Mouse (Mus musculus) layer of hippocampus, postnatal 36 days (tissue): ENCODE results near the gene Nup93. TPM values are rescaled to one million over a fixed set of nuclear protein-coding genes. Genes with fewer than 3 reads are reported as not detected.

ENCODE experiments used
- DNase-seq, 2 experiments: peaks; one replicate each; pipeline ENCODE4 v3.0.0; 2022
- total RNA-seq, 2 experiments: library from RNA; stranded (reverse); gene quantifications; 2 replicates each; pipeline ENCODE4 v1.2.3; 2021

The Nup93 gene
- total RNA-seq, 2 experiments from 2014 or later: 56.7 to 74.8 TPM

DNA sequence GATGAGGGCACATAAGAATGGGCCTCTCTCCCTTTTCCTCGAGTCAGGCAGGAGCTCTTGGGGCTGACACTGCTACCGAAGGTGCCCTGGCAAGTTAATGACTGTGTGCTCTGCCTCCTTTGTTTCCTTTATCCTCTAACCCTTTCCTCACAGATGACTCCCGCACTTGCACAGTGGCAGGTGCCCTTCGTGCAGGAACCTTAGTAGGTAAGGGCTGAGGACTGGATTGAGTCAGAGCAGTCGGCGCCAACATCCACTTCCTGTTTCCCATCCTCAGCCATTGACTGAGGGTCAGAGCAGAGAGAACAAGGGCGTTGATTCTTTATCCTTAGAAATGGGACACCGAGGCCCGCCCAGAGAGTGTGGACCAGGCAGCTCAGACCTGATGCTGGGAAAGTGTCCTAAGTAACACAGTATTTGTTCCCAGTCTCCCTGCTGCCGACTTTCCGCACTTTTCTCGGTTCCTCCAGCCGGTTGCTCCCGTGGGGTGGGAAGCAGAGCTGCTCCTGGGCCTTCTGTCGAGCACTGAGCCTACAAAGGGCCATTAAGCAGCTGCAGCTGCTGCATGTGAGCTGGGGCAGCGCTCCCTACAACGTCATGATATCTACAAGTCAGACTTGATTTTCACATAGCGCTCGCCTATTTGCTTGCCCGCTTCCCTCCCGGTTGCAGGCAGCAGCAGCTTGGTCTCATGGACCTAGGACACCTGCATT lies 26.9 kb upstream of the Nup93 start:
- no peak for DNase-seq

DNA sequence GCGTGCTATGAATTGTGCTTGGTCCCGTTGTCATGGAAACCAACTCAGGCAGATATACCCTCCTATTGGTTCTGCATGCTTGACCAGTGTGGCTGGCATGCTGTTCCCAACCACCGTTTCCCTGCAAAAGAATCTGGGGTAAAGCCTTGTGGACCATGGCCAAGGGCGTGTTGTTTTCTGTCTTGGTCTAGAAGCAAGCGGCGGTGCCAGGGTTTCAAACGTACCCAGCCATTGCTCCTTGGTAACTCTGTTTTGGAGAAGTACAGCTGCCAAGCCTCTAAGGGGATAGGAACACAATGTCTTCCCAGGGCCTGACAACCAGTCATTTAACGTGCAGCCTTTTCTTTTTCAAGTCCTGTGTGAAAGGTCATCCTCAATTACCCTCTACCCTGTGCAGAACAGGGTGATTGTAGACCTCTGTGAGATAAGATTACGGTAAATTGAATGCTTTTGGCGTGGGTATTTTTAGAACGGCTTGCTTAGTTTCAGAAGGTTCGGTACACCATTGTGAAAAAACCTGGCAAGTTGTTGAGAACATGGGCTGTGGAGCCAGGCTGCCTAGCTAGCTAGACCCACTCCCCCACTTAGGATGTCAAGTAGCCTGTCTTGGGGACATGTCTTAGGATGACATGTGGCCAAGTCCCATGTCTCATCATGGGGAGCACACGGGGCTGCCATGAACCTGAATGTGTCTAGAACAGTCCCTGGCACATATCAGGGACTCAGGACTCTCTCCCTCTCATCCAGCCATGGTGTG lies 24.9 kb upstream of the Nup93 start:
- peak; percentile 71 to 75 for DNase-seq

DNA sequence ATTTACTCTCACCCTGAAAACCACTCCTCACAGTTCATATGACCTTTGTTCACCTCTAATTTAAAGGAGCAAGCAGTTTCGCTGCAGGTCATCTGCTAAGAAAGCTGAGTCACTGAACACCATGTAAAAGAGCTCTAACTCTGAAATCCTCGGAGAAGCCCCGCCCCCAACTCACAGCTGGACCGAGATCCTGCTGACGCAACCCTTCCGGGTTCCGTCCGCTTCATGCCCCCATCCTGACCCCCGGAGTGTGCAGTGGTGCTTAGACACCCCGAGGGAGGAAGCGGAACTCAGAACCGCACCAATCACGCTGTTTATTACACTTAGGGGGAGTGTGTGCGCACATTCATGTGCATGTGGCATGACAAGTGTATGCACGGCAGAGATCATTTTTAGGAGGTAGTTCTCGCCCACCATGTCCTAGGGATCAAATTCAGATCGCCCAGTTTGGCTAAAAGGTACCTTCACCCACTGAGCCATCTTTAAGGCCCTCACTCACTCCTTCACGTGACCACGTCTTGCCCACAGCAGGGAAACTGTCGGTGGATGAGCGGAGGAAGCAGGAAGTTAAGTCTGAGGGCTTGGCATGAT lies 23.2 kb upstream of the Nup93 start:
- no peak for DNase-seq

- no peak for DNase-seq
Observed at GRCm38 (mm10) chr8:94192926-94193325, 21.4 kb upstream of the Nup93 start.

DNA sequence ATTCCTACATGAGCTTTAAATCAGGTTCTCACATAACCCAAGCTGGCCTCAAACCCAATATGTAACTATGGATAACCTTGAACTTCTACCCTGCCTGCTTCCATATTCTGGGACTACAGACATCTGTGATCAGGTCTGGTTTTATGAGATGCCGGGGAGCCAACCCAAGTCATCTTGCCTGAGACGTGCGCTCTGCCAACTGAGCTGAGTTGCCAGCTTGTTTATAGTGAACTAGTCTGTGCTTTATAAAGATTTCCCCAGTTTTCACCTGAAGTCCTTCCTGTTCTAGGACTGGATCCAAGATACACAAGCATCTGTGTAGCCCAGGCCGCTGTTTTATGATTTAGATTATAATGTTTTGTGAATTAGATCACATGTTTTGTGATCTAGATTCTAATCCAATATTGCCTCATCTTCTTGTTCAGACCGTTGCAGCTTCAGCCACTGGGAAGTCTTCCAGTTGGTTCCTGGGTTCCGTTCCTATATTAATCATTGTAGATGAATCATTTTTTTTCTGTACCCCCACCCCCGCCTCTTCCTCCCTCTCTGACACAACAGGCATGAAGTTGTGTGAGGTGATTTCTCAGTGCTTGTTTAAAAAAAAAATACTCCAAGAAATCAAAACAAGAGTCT lies 19.7 kb upstream of the Nup93 start:
- no peak for DNase-seq

DNA sequence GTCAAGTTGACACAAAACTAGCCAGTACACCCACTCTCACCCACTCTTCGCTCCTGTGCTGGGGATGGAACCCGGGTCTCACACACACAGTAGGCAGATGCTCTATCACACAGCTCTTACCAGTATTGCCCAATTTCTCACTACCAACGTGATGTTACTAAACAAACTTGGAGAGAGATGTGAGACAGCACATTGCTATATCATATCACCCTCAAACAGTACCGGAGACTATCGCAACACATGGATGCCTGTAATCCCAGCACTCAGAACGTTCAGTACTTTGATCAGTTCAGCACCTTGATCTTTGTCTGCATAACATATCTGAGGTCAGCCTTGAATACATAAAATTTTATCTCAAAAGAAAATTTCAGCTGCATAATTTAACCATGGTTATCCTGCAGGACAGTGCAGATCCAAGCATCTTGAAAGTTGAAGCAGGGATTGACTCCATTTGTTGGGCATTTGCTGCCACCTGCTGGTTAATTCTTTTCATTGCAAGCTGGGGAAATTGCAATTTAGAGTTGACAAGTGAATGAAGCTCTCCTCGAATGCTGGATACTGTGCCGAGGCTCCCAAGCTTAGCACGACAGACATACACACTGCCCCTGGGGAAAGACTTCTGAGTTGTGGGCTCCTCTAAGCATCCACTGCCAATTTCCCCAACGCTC lies 15.0 kb upstream of the Nup93 start:
- DNase-seq: peak; percentile 53 to 75

DNA sequence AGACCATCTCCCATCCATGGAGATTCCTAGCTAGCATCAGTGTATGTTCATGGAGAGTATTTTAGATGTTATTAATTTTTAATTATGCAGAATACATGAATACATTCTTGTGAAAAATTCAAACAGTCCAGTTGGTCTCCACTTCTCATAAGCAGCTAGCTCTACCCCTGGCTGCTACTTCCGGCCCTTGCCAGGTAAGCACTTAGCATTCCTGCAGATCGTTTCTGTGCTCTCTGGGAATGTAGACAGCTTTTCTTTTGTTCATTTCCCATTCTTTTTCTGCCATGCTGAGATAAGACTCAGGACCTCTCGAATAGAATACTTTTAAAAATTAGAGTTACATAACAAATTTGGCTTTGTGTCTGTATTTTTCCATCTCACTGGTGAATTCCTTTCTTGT lies 10.3 kb upstream of the Nup93 start:
- DNase-seq: no peak

DNA sequence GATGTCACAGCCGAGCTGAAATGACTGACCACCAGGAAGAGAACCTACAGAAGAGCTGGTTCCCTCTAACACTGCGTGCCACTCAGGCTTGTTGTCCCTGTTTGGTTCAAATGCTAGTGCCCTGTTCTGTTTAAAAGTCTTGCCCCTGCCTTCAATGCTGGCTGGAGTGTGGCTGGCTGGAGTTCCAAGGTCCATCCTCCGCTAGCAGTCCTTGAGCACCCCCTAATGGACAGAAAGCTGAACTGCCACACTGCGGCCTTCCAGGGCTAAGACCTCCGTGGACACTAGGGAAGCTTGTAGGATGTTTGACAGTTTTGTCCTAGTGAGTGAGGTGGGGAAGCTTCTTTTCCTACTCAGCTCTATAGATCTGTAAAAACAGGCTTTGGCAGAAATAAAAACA lies 8.6 kb upstream of the Nup93 start:
- peak in 1 of 2 experiments; percentile 62 for DNase-seq

DNA sequence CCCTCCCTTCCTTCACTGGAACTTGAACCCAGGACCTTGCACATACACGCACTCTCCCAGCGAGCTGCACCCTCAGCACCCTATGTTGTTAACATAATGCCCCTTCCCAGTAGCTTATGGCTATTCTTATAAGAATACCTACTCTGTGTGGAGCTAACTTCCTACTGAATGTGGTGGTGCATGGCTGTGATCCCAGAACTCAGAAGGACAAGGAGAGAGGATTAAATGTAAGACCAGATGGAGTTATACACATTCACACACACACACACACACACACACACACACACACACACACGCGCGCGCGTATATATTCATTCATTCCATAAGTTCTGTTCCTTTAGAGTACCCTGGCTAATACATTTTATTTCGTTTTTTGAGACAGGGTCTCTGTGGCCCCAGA lies 8.1 kb upstream of the Nup93 start:
- no peak for DNase-seq

DNA sequence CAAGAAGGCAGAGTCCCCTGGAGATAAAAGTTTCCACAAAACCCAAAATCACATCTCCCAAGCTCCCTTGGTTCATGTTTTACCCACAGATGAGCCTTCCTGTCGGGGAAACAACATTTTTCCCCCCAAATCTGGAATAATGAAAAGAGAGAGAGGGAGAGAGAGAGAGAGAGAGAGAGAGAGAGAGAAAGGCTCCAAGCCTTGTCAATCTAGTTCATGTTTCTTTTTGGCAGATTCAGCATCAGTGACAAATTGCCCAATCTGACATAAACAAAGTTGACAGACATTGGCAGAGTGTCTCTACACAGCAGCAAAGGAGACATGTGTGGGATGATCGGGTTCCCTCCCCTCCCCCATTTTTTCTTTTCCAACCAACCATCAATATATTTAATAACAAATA lies 6.9 kb upstream of the Nup93 start:
- no peak for DNase-seq

DNA sequence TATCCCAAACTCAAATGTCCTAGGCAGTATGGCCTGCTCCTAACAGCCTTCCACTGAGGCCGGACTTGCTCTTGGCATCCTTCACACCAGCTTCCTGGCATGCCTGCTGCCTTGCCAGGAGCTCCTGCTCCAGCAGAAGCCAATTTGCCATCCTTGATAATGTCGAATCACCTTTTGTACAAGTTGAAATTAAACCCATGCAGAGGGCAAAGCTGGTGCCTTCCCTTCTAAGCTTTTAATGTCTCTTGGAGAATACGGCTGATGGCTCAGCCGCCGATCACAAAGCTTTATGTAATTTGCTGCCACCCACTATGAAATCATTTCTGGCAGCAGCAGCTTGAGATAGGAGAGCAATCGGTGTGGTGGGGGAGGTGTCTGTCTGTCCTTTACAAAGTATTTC lies 4.7 kb upstream of the Nup93 start:
- DNase-seq: peak; percentile 48 to 57

GRCm38 (mm10) chr8:94210225-94210624 lies 4.1 kb upstream of the Nup93 start:
- no peak for DNase-seq

DNA sequence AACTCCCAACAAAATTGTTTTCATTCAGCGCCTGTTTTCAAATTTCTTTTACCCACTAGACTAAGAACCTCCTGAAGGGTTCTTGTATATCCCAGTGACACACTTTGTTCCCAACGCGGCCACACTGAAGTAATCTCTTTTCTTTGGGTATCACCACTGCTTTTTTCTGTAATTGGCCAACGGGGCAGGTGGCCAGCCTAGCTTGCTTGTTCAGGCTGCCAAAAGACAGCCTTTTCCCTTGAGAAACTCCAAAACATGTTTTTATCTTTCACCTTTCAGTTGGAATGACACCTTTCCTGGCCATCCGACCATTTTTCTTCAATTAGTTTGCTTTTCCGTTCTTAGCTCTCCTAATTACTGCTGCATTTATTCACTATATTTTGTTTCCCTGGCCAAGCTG lies 545 bp upstream of the Nup93 start:
- DNase-seq: no peak

GRCm38 (mm10) chr8:94227381-94227939 lies 13.1 kb downstream of the Nup93 start:
- DNase-seq: peak; percentile 50 to 54

- no peak for DNase-seq
Observed at GRCm38 (mm10) chr8:94240240-94240751, 25.9 kb downstream of the Nup93 start.

DNA sequence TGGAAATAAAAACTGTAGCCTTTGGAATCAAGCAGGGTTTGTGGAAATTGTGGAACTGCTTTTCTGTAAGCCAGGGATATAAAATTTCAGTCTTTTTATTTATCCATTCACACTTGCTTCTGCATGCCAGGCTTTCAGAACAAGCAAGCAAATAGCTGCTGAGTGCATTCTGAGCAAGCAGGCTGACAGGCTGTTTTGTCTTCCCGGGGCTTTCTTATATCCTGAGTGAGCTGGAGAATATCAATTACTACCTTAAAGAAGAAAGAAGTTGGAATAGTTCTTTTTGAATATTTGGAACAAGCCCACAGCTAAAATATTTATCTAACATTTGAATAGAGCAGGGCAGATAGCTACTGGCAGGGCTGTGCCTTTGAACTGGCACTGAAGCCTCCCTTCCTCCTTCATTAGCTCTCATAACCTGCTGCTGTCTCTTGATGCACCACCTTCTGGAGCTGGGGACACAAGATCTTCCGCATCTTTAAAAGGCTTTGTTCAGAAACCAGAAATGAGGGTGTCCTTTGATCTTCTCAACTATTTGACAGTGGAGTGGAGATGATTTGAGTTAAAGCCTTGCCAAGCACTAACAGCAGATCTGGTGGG lies 35.6 kb downstream of the Nup93 start:
- no peak for DNase-seq

GRCm38 (mm10) chr8:94258881-94259280 lies 44.5 kb downstream of the Nup93 start:
- DNase-seq: no peak

- no peak for DNase-seq
Observed at GRCm38 (mm10) chr8:94262626-94263297, 48.4 kb downstream of the Nup93 start.

DNA sequence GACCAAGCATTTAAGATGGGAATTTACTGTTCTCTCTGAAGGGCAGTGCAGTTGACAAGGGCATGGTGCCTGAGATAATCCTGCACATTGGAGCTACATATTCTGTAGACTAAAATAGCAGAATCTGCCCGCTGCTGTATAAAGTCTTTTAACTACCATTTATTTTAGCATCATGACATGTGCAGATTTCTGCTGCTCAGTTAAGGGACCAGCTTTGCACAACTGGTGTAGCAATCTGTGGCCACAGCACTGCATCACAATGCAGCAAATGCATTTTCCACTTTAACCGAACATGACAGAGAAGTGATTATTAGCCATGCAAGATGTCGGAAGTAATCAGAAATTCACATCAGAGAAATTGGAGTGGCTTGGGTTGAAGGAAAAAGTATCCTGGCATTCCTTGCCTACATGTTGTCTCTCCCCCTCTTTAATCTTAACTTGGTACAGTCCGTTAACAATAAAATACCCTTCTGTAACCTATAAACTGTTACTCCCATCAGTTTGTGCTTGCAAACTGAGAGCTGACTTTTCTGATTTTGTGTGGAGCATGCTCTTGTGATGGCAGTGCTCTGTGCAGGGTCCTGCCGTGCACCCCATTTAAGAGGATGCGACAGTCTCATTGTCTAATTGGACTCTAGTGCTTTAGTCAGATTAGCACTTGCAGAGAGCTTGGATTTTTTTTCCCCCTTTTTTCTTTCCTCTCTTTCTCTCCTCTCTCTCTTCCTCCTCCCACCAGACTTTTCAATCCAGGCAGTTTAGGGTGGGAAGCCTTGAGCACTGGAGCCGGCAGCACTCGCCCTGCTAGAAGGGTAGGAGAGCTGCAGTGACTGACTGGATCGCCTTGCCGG lies 52.2 kb downstream of the Nup93 start:
- DNase-seq: peak; percentile 39 to 41

GRCm38 (mm10) chr8:94268359-94268890 lies 54.1 kb downstream of the Nup93 start:
- no peak for DNase-seq
